Mouse (Mus musculus) megakaryocyte, embryonic 14.5 days (primary cell): Measurements from ENCODE around the gene Apom. TPM values are rescaled to one million over a fixed set of nuclear protein-coding genes. Genes with fewer than 3 reads are reported as not detected.

Experiments
- H3K27me3 ChIP-seq: replicated peaks from 2 replicates; pipeline ENCODE3; 2012; ENCODE audit warnings: inconsistent platforms
- H3K36me3 ChIP-seq: replicated peaks from 2 replicates; pipeline ENCODE3; 2012; ENCODE audit warnings: low read length, inconsistent platforms, mixed read lengths
- H3K4me1 ChIP-seq: 2 replicates; pipeline ENCODE4 v1.6.1; 2012; ENCODE audit warnings: inconsistent platforms
- H3K4me3 ChIP-seq: replicated peaks from 2 replicates; pipeline ENCODE3; 2012; ENCODE audit warnings: moderate library complexity, mild to moderate bottlenecking, inconsistent platforms
- H3K9me3 ChIP-seq: 2 replicates; pipeline ENCODE4 v1.6.1; 2012; ENCODE audit warnings: inconsistent platforms
- FLI1 ChIP-seq: IDR thresholded peaks from 2 replicates; pipeline ENCODE4 v1.6.1; 2012; ENCODE audit warnings: low read length, inconsistent platforms, mixed read lengths
- GATA1 ChIP-seq: IDR thresholded peaks from 3 replicates; pipeline ENCODE4 v1.6.1; 2012; ENCODE audit warnings: mixed read lengths, low read length, inconsistent platforms, borderline replicate concordance
- polyA plus RNA-seq: library from polyadenylated mRNA; stranded (reverse); fragments of >175 nt; gene quantifications from 2 replicates; pipeline ENCODE4 v1.2.3, GENCODE M21; 2012; ENCODE audit warnings: low replicate concordance; ENCODE audit not compliant: insufficient read depth

Apom gene
- polyA plus RNA-seq, 1 experiment: not detected

DNA sequence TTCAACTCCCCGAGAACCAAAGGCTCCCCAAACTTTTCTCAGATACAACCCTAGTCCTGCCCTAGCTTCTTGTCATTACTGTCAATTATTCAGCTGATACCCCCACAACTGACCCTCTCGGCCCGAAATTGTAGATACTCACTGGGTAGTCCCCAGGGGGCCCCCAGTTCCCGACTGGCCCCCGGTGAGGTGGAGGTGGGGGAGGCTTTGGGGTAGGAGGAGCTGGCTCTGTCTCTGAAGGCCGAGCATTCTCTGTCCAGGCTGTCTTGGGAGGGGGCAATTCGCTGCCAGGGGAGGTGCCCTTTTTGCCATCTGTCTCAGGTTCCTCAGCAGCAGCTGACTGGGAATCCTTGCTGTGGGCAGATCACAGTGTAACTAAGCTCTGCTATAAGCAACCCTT is 27.8 kb upstream of the Apom start:
- Histone ChIP-seq H3K27me3 (no peaks in the 10 kb centered on the region), H3K36me3 (peaks cover 90% of the 10 kb centered on the region), H3K4me3 (no peak overlapping the region), H3K9me3 (no peaks in the 10 kb centered on the region), H3K4me1 (peaks cover 44% of the 10 kb centered on the region)
- no peak for TF ChIP-seq FLI1
- TF ChIP-seq GATA1: no peak

DNA sequence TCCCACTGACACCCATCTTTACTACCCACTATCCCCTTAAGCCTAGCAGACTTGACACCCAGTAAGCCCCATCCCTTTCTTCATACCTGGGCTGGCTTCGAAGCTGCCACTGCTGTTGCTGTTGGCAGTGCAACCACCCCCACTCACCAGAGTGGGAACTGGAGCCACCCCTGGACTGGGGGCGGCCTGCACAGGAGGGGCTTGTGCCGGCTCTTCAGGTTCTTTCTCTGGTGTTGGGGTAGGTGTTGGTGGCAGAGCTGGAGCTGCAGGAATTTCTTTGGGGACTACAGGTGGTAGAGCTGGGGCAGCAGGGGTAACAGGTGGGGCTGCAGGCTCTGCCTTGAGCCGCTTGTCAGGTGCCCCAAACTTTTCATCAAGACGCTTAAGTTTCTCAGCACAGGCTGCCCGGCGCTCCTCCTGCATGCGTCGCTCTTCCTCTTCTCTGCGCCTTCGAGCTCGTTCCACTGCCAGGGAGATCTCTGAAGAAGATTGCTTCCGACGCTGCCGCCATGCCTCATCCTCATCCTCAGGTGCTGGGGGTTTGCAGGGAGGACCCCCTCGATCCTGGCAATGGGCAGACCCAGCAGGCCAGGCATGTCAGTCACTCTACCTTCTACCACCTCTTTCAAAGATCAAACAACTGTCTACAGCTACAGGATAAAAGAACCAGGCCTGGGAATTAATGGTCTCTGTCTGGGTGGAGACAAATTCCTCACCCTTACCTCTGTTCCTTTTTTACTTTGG is 27.2 kb upstream of the Apom start:
- Histone ChIP-seq H3K36me3 (peaks cover 96% of the 10 kb centered on the region), H3K4me1 (peaks cover 44% of the 10 kb centered on the region), H3K4me3 (no peak overlapping the region), H3K9me3 (no peaks in the 10 kb centered on the region), H3K27me3 (no peaks in the 10 kb centered on the region)
- no peak for TF ChIP-seq FLI1
- no peak for TF ChIP-seq GATA1

DNA sequence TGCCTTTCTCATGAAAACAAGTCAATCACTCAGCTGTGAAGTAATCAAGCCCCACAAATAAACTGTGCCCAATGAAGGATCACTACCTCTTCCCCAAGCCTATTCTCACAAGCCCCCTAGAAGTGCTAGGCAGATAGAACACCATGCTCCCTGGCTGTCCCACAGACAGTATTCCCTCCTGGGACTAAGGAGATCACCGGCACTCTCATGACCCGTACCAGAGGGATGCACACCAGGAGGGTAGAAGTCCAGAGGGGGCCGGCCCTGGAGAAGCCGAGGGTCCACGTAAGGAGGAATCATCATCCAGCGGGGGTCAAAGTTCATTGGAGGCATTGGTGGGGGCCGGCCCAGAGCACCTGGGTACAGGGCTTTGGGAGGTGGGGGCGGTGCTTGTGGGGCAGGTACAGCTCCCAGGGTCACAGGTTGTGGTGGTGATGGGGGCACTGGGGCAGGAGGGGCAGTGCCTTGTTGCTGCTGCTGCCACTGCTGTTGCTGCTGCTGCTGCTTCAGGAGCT is 25.9 kb upstream of the Apom start:
- H3K9me3 ChIP-seq: no peaks in the 10 kb centered on the region
- H3K36me3 ChIP-seq: peaks cover 100% of the 10 kb centered on the region
- TF ChIP-seq GATA1 (no peak), FLI1 (no peak)
- no peaks in the 10 kb centered on the region for H3K27me3 ChIP-seq
- peaks cover 35% of the 10 kb centered on the region for H3K4me1 ChIP-seq
- H3K4me3 ChIP-seq: no peak overlapping the region

DNA sequence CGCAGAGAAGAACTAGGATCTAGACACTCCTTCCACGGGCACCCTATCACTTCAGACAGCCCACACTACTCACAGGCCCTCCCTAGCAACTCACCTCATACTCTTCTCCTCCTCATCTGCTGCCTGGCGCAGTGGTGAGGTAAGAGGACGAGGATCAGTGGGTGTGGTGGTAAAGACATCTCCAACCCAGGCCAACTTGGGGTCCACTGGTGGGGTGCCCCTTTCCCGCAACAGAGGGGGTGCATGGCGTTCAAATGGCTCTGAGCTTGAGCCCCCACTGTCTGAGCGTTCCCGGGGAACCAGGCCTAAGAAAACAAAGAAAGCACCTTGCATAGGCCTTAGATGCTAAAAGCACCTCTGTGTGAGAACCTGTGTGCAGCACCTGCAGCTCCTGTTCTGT is 25.4 kb upstream of the Apom start:
- Histone ChIP-seq H3K4me1 (peaks cover 30% of the 10 kb centered on the region), H3K9me3 (no peaks in the 10 kb centered on the region), H3K4me3 (peak overlapping the region; percentile 28), H3K27me3 (no peaks in the 10 kb centered on the region), H3K36me3 (peaks cover 100% of the 10 kb centered on the region)
- TF ChIP-seq FLI1 (no peak), GATA1 (no peak)

DNA sequence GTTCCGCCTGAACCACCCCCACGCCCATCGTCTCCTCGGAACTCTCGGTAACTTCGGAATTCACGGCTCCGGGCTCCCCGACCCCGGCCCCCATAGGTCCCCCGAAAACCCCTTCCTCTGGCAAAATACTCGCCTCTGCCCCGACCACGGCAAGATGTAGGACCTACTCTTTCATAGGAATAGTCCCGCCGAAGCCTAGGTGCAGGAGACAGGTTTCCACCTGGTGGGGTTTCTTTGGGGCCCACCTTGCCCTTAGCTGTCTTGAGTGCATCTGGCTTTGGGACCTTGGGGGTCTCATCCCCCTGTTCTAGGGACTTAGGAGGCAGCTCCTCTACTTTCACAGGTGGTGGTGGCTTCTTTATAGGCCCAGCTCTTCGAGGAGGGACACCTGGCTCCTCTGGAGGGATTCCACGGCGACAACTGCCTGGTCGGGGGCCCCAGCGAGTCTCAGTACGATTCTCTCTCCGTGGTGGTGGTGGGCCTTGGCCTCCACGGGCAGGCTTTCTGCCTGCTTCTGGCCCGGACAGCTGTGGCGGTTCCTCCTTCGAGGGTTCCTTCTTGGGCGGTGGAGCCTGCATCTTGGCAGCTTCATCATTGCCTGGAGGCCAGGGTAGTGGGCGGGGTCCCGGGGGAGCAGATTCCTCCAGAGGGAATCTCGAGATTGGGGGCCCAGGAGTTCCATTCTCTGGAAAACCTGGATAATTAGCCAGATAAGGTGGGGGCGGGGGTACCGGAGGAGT is 24.8 kb upstream of the Apom start:
- peaks cover 24% of the 10 kb centered on the region for H3K4me1 ChIP-seq
- no peak overlapping the region for H3K4me3 ChIP-seq
- no peaks in the 10 kb centered on the region for H3K9me3 ChIP-seq
- no peaks in the 10 kb centered on the region for H3K27me3 ChIP-seq
- TF ChIP-seq FLI1: no peak
- peaks cover 99% of the 10 kb centered on the region for H3K36me3 ChIP-seq

DNA sequence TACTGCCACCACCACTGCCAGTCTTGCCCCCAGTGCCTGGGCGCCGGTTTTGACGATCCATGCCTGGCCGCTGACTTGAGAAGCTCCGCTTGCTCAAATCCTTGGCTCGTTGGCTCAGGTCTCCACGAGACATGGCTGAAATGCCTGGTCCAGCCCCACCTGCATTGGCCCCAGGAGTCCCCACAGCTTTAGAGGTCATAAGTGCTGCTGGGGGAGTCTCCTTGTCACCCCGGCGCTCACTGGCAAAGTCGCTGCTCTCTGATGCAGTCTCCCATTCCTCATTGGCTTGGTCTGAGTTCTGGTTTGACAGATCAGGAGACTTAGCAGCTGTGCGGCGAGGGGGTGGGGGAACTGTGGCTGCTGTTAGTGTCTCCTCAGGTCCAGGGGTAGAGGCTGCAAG is 23.6 kb upstream of the Apom start:
- H3K4me1 ChIP-seq: peaks cover 13% of the 10 kb centered on the region
- H3K4me3 ChIP-seq: no peak overlapping the region

DNA sequence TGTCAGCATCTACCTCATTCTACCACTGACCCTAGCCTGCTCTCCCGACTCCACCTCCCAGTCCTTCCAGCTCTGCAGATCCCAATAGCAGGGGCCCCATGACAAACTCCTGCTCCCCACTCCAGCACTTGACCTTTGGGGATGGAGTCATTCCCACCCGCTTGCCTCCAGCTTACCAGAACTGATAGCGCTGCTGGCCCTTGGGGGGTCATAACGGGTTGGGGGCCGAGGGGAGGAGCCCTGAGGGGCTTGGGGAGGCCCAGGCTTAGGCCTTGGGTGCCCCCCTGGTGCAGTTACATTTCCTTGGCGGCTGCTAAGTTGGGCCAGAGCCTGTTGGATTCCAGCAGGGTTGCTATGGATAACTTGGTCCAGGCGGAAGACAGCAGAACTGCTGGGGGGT is 22.8 kb upstream of the Apom start:
- H3K27me3 ChIP-seq: no peaks in the 10 kb centered on the region
- H3K36me3 ChIP-seq: peaks cover 98% of the 10 kb centered on the region
- H3K9me3 ChIP-seq: no peaks in the 10 kb centered on the region
- peaks cover 13% of the 10 kb centered on the region for H3K4me1 ChIP-seq
- TF ChIP-seq GATA1 (no peak), FLI1 (no peak)
- H3K4me3 ChIP-seq: no peak overlapping the region

More for the DNA sequence above, 23.6 kb upstream of the Apom start:
- H3K9me3 ChIP-seq: no peaks in the 10 kb centered on the region
- no peaks in the 10 kb centered on the region for H3K27me3 ChIP-seq
- TF ChIP-seq FLI1: no peak
- TF ChIP-seq GATA1: no peak
- peaks cover 98% of the 10 kb centered on the region for H3K36me3 ChIP-seq

DNA sequence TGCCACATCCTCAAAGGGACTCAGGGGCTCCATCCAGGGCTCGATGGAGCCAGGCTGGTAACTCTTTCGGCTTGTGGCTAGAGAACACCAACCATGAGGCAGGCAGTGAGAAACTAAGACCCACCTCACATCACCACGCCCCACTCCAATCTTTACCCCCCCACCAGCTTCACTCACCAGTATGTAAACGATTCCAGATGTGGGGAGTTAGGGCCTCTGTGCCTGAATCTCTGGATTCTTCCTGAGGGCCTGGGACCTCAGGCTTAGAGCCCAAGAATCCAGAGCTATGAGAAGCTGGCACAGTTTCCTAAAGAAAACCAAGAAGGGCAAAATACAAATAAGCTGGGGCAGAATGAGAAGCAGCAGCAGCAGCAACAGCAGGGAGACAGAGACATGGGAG is 22.1 kb upstream of the Apom start:
- H3K4me3 ChIP-seq: no peak overlapping the region
- H3K9me3 ChIP-seq: no peaks in the 10 kb centered on the region
- H3K4me1 ChIP-seq: peaks cover 13% of the 10 kb centered on the region
- no peaks in the 10 kb centered on the region for H3K27me3 ChIP-seq
- peaks cover 98% of the 10 kb centered on the region for H3K36me3 ChIP-seq
- TF ChIP-seq FLI1 (no peak), GATA1 (no peak)

DNA sequence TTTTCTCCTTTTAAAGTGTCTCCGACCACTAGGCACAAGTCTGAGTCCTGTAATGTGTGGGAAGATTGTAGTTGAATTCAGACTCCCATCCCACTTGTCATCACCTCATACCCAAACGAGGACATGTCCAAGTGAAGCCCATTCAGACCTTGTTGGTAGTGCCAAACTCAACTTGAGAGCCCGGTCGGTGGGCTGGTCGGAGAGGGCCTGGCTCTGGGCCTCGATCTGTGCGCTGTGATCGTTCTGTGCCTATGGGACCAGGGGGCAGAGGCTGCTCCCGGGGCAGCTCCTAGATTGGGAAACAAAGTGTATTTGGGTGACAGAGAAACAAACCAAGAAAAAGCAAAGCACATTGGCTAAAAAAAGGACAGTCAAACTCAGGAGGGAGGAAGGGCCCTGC is 21.2 kb upstream of the Apom start:
- peaks cover 98% of the 10 kb centered on the region for H3K36me3 ChIP-seq

DNA sequence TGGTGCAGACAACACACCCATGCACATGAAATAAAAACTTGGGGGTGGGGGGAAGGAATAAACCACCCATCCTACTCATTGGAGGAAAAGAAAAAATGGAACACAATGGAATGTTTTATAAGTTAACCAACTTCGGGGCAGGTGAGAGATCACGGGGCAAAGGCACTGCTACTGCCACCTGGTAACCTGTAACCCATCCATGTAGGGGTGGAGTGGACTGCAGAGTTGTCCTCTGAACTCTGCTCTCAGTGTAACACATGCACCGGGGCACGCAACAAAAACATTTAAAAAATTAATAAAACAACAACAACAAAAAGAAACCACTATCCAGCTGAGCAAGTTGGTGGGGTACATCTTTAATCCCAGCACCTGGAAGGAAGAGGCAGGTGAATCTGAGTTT is 20.3 kb upstream of the Apom start:
- peaks cover 98% of the 10 kb centered on the region for H3K36me3 ChIP-seq

More for the DNA sequence above, 21.2 kb upstream of the Apom start:
- H3K4me3 ChIP-seq: no peak overlapping the region
- TF ChIP-seq GATA1: no peak
- no peak for TF ChIP-seq FLI1
- H3K4me1 ChIP-seq: peaks cover 13% of the 10 kb centered on the region
- no peaks in the 10 kb centered on the region for H3K9me3 ChIP-seq
- H3K27me3 ChIP-seq: no peaks in the 10 kb centered on the region

More for the DNA sequence above, 20.3 kb upstream of the Apom start:
- no peak overlapping the region for H3K4me3 ChIP-seq
- H3K4me1 ChIP-seq: peaks cover 13% of the 10 kb centered on the region
- no peaks in the 10 kb centered on the region for H3K27me3 ChIP-seq
- H3K9me3 ChIP-seq: no peaks in the 10 kb centered on the region
- TF ChIP-seq FLI1: no peak
- no peak for TF ChIP-seq GATA1
